Mouse (Mus musculus) lung, postnatal 0 days (tissue): ENCODE measurements around the gene Olfr165.

Source experiments
- CTCF ChIP-seq: IDR thresholded peaks from 2 replicates; pipeline ENCODE4 v1.5.1; 2016; ENCODE audit warnings: antibody characterized with exemption, mild to moderate bottlenecking
- EP300 ChIP-seq: IDR thresholded peaks from 2 replicates; pipeline ENCODE4 v1.6.1; 2016; ENCODE audit warnings: antibody characterized with exemption, mild to moderate bottlenecking, control low read depth

DNA sequence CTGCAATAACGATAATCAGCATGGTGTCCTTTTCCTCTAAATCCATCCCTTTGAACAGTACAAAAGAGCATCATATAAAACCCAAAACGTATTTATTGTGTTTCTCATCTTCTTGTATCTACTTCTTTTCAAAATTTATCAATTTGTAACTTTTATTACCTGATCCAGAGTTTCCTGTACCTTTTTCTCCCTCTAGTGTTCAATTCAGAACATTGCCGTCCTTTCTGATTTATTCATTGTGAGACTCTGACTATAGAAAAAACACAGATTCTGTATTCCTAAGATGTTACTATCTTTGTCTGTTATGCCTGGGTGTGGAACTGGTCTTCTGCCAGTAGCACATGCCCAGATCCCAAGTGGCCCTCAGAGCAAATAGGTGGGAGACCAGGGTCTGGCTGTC is 35.0 kb downstream of the Olfr165 start:
- TF ChIP-seq CTCF (no peak), EP300 (no peak)
